Mouse (Mus musculus): ENCODE data around the gene Trim8.
A peak's percentile ranks its signal among the peaks of the same experiment; 100 is the strongest.

Trim8 gene

GRCm38 (mm10) chr19:46505646-46506371 is 4.3 kb downstream of the Trim8 start:
- no peak for DNase-seq (ENCODE audit: low spot score in 2 of 2)

GRCm38 (mm10) chr19:46506372-46506717 is 4.8 kb downstream of the Trim8 start:
- no peak for DNase-seq (ENCODE audit: low spot score in 2 of 2)

GRCm38 (mm10) chr19:46507181-46507581 is 5.7 kb downstream of the Trim8 start:
- no peak for DNase-seq (ENCODE audit: low spot score in 2 of 2)

- DNase-seq (ENCODE audit: low spot score in 2 of 2): no peak
Measured at GRCm38 (mm10) chr19:46507806-46508205, 6.3 kb downstream of the Trim8 start.

GRCm38 (mm10) chr19:46508738-46509137 is 7.2 kb downstream of the Trim8 start:
- DNase-seq (ENCODE audit: low spot score in 2 of 2): no peak

- no peak for DNase-seq (ENCODE audit: low spot score in 2 of 2)
Measured at GRCm38 (mm10) chr19:46509202-46509601, 7.7 kb downstream of the Trim8 start.

GRCm38 (mm10) chr19:46509736-46510135 is 8.2 kb downstream of the Trim8 start:
- DNase-seq (ENCODE audit: low spot score in 2 of 2): no peak

- DNase-seq (ENCODE audit: low spot score in 2 of 2): no peak
Measured at GRCm38 (mm10) chr19:46510401-46510800, 8.9 kb downstream of the Trim8 start.

- no peak for DNase-seq (ENCODE audit: low spot score in 2 of 2)
Measured at GRCm38 (mm10) chr19:46510824-46511223, 9.3 kb downstream of the Trim8 start.

- DNase-seq (ENCODE audit: low spot score in 2 of 2): no peak
Measured at GRCm38 (mm10) chr19:46511263-46511662, 9.8 kb downstream of the Trim8 start.

- no peak for DNase-seq (ENCODE audit: low spot score in 2 of 2)
Measured at GRCm38 (mm10) chr19:46514387-46514786, 12.9 kb downstream of the Trim8 start.

- no peak for DNase-seq (ENCODE audit: low spot score in 2 of 2)
Measured at GRCm38 (mm10) chr19:46515287-46515821, 13.9 kb downstream of the Trim8 start.

- no peak for DNase-seq (ENCODE audit: low spot score in 2 of 2)
Measured at GRCm38 (mm10) chr19:46516667-46517528, 15.4 kb downstream of the Trim8 start.

GRCm38 (mm10) chr19:46517529-46518351 is 16.2 kb downstream of the Trim8 start:
- DNase-seq (ENCODE audit: low spot score in 2 of 2): no peak

GRCm38 (mm10) chr19:46518352-46518787 is 16.9 kb downstream of the Trim8 start:
- DNase-seq (ENCODE audit: low spot score in 2 of 2): no peak

- DNase-seq (ENCODE audit: low spot score in 2 of 2): no peak
Measured at GRCm38 (mm10) chr19:46518828-46519621, 17.5 kb downstream of the Trim8 start.

- DNase-seq (ENCODE audit: low spot score in 2 of 2): no peak
Measured at GRCm38 (mm10) chr19:46521698-46522097, 20.2 kb downstream of the Trim8 start.

GRCm38 (mm10) chr19:46522433-46523044 is 21.0 kb downstream of the Trim8 start:
- DNase-seq (ENCODE audit: low spot score in 2 of 2): no peak

GRCm38 (mm10) chr19:46523131-46523479 is 21.6 kb downstream of the Trim8 start:
- DNase-seq (ENCODE audit: low spot score in 2 of 2): no peak

GRCm38 (mm10) chr19:46523480-46524151 is 22.1 kb downstream of the Trim8 start:
- DNase-seq (ENCODE audit: low spot score in 2 of 2): peak; percentile 76 to 83

All from right cerebral cortex, adult 2 months (tissue).